Mouse (Mus musculus): ENCODE results near the gene Yars. TPM values are rescaled to one million over a fixed set of nuclear protein-coding genes. Genes with fewer than 3 reads are reported as not detected.

Gene Yars
- polyA plus RNA-seq, 1 experiment from 2014 or later: 98.9 TPM

- Histone ChIP-seq H3K36me3 (no peaks in the 10 kb centered on the region), H3K4me3 (peak overlapping the region; percentile 42), H3K27me3 (ENCODE audit: low read depth, poor library complexity, severe bottlenecking) (peaks cover 57% of the 10 kb centered on the region), H3K27ac (peak overlapping the region; percentile 73), H3K4me1 (peaks cover 35% of the 10 kb centered on the region), H3K9me3 (replicated peaks) (no peaks in the 10 kb centered on the region)
- DNase-seq (ENCODE audit: low spot score): peak; percentile 69
- under 1% methylated on average over 15 of the region's 15 CpGs for WGBS
Measured at GRCm38 (mm10) chr4:129251482-129252125, 62.0 kb downstream of the Yars start.

GRCm38 (mm10) chr4:129252492-129252891 lies 62.9 kb downstream of the Yars start:
- H3K9me3 ChIP-seq (replicated peaks): no peaks in the 10 kb centered on the region
- H3K36me3 ChIP-seq: no peaks in the 10 kb centered on the region
- 90% methylated on average over 2 of the region's 2 CpGs for WGBS
- peaks cover 48% of the 10 kb centered on the region for H3K27me3 ChIP-seq (ENCODE audit: low read depth, poor library complexity, severe bottlenecking)
- peaks cover 36% of the 10 kb centered on the region for H3K4me1 ChIP-seq
- H3K4me3 ChIP-seq: no peak overlapping the region
- H3K27ac ChIP-seq: no peak overlapping the region
- no peak for DNase-seq (ENCODE audit: low spot score)

- H3K4me3 ChIP-seq: no peak overlapping the region
- peaks cover 28% of the 10 kb centered on the region for H3K27me3 ChIP-seq (ENCODE audit: low read depth, poor library complexity, severe bottlenecking)
- no peak for DNase-seq (ENCODE audit: low spot score)
- H3K4me1 ChIP-seq: peaks cover 23% of the 10 kb centered on the region
- H3K27ac ChIP-seq: no peak overlapping the region
- WGBS: 93% methylated on average over 3 of the region's 3 CpGs
- H3K9me3 ChIP-seq (replicated peaks): no peaks in the 10 kb centered on the region
- no peaks in the 10 kb centered on the region for H3K36me3 ChIP-seq
Measured at GRCm38 (mm10) chr4:129254571-129254970, 65.0 kb downstream of the Yars start.

- H3K27me3 ChIP-seq (ENCODE audit: low read depth, poor library complexity, severe bottlenecking): peaks cover 13% of the 10 kb centered on the region
- no peak overlapping the region for H3K4me3 ChIP-seq
- DNase-seq (ENCODE audit: low spot score): no peak
- H3K27ac ChIP-seq: 0 out of 2 replicates have a peak overlapping the region, but pooled peaks have one; percentile 9
- no peaks in the 10 kb centered on the region for H3K9me3 ChIP-seq (replicated peaks)
- H3K36me3 ChIP-seq: no peaks in the 10 kb centered on the region
- 30% methylated on average over 8 of the region's 8 CpGs for WGBS
- peaks cover 20% of the 10 kb centered on the region for H3K4me1 ChIP-seq
Measured at GRCm38 (mm10) chr4:129256450-129257380, 67.2 kb downstream of the Yars start.

- Histone ChIP-seq H3K27ac (no peak overlapping the region), H3K4me1 (peaks cover 31% of the 10 kb centered on the region), H3K36me3 (no peaks in the 10 kb centered on the region), H3K9me3 (replicated peaks) (no peaks in the 10 kb centered on the region), H3K27me3 (ENCODE audit: low read depth, poor library complexity, severe bottlenecking) (peaks cover 7% of the 10 kb centered on the region; the same call in 1 of the 2 replicates), H3K4me3 (no peak overlapping the region)
- 82% methylated on average over 4 of the region's 4 CpGs for WGBS
- DNase-seq (ENCODE audit: low spot score): no peak
Measured at GRCm38 (mm10) chr4:129259101-129259500, 69.5 kb downstream of the Yars start.

GRCm38 (mm10) chr4:129260678-129261077 lies 71.1 kb downstream of the Yars start:
- Histone ChIP-seq H3K4me3 (no peak overlapping the region), H3K27ac (peak overlapping the region; percentile 30; the same call in 1 of the 2 replicates), H3K4me1 (peaks cover 33% of the 10 kb centered on the region), H3K27me3 (ENCODE audit: low read depth, poor library complexity, severe bottlenecking) (peaks cover 7% of the 10 kb centered on the region; the same call in 1 of the 2 replicates), H3K9me3 (replicated peaks) (no peaks in the 10 kb centered on the region), H3K36me3 (no peaks in the 10 kb centered on the region)
- 26% methylated on average over 6 of the region's 6 CpGs for WGBS
- no peak for DNase-seq (ENCODE audit: low spot score)

- WGBS: 26% methylated on average over 3 of the region's 4 CpGs
- H3K4me1 ChIP-seq: peaks cover 33% of the 10 kb centered on the region
- no peaks in the 10 kb centered on the region for H3K9me3 ChIP-seq (replicated peaks)
- DNase-seq (ENCODE audit: low spot score): no peak
- peaks cover 7% of the 10 kb centered on the region; the same call in 1 of the 2 replicates for H3K27me3 ChIP-seq (ENCODE audit: low read depth, poor library complexity, severe bottlenecking)
- no peaks in the 10 kb centered on the region for H3K36me3 ChIP-seq
- H3K4me3 ChIP-seq: no peak within 1 kb of the TSS
- peak within 1 kb of the TSS; percentile 30; the same call in 1 of the 2 replicates for H3K27ac ChIP-seq
Measured at GRCm38 (mm10) chr4:129261196-129261595, 71.6 kb downstream of the Yars start, which contains the start of gene C77080. TSS of gene C77080 (minus strand) at chr4:129261404.

- Histone ChIP-seq H3K9me3 (replicated peaks) (no peaks in the 10 kb centered on the region), H3K36me3 (no peaks in the 10 kb centered on the region), H3K4me3 (peak overlapping the region; percentile 16; the same call in 1 of the 2 replicates), H3K27ac (peak overlapping the region; percentile 58), H3K4me1 (peaks cover 30% of the 10 kb centered on the region), H3K27me3 (ENCODE audit: low read depth, poor library complexity, severe bottlenecking) (peaks cover 7% of the 10 kb centered on the region; the same call in 1 of the 2 replicates)
- WGBS: 32% methylated on average over 19 of the region's 19 CpGs
- DNase-seq (ENCODE audit: low spot score): peak; percentile 68
Measured at GRCm38 (mm10) chr4:129263225-129264021, 73.9 kb downstream of the Yars start.

GRCm38 (mm10) chr4:129266191-129266590 lies 76.6 kb downstream of the Yars start:
- 0 out of 2 replicates have a peak overlapping the region, but pooled peaks have one; percentile 4 for H3K27ac ChIP-seq
- DNase-seq (ENCODE audit: low spot score): no peak
- H3K27me3 ChIP-seq (ENCODE audit: low read depth, poor library complexity, severe bottlenecking): no peaks in the 10 kb centered on the region
- H3K9me3 ChIP-seq (replicated peaks): no peaks in the 10 kb centered on the region
- H3K4me3 ChIP-seq: no peak overlapping the region
- no peaks in the 10 kb centered on the region for H3K36me3 ChIP-seq
- 92% methylated on average over 4 of the region's 4 CpGs for WGBS
- peaks cover 21% of the 10 kb centered on the region for H3K4me1 ChIP-seq

- no peak overlapping the region for H3K27ac ChIP-seq
- no peak for DNase-seq (ENCODE audit: low spot score)
- no peaks in the 10 kb centered on the region for H3K36me3 ChIP-seq
- H3K4me3 ChIP-seq: no peak overlapping the region
- H3K27me3 ChIP-seq (ENCODE audit: low read depth, poor library complexity, severe bottlenecking): no peaks in the 10 kb centered on the region
- H3K4me1 ChIP-seq: peaks cover 18% of the 10 kb centered on the region
- H3K9me3 ChIP-seq (replicated peaks): no peaks in the 10 kb centered on the region
- 92% methylated on average over 5 of the region's 5 CpGs for WGBS
Measured at GRCm38 (mm10) chr4:129266821-129267220, 77.3 kb downstream of the Yars start.

- 62% methylated on average over 1 of the region's 1 CpGs for WGBS
- Histone ChIP-seq H3K36me3 (no peaks in the 10 kb centered on the region), H3K27ac (no peak overlapping the region), H3K4me3 (no peak overlapping the region), H3K4me1 (peaks cover 14% of the 10 kb centered on the region), H3K27me3 (ENCODE audit: low read depth, poor library complexity, severe bottlenecking) (no peaks in the 10 kb centered on the region), H3K9me3 (replicated peaks) (no peaks in the 10 kb centered on the region)
- DNase-seq (ENCODE audit: low spot score): no peak
Measured at GRCm38 (mm10) chr4:129268698-129269097, 79.1 kb downstream of the Yars start.
